Mouse (Mus musculus) intestine, postnatal 0 days (tissue): ENCODE measurements around the gene Stim2. TPM values are rescaled to one million over a fixed set of nuclear protein-coding genes. Genes with fewer than 3 reads are reported as not detected.

ENCODE experiments used
- ATAC-seq: fragments of 200-750 bp; cut with Nextera tagmentation; 2 replicates; pipeline ENCODE4 v1.8.0; 2017; ENCODE audit warnings: mild to moderate bottlenecking, moderate TSS enrichment, moderate library complexity
- H3K27ac ChIP-seq: fragments of 300-500 bp; sonication (generic); 2 replicates; pipeline ENCODE4 v1.5.1; 2014; ENCODE audit warnings: mild to moderate bottlenecking, low read depth, low read length, moderate library complexity
- H3K27me3 ChIP-seq: fragments of 300-500 bp; sonication (generic); replicated peaks from 2 replicates; pipeline ENCODE4 v1.6.1; 2014; ENCODE audit warnings: low read length, mixed read lengths; ENCODE audit not compliant: control insufficient read depth, insufficient read depth
- H3K36me3 ChIP-seq: fragments of 300-500 bp; sonication (generic); 2 replicates; pipeline ENCODE4 v1.6.1; 2014; ENCODE audit warnings: mild to moderate bottlenecking, moderate library complexity; ENCODE audit not compliant: control insufficient read depth, insufficient read depth
- H3K4me1 ChIP-seq: fragments of 300-500 bp; sonication (generic); replicated peaks from 2 replicates; pipeline ENCODE4 v1.6.1; 2014; ENCODE audit warnings: antibody characterized with exemption, low read length, mixed read lengths; ENCODE audit not compliant: control insufficient read depth, insufficient read depth
- H3K4me2 ChIP-seq: fragments of 300-500 bp; sonication (generic); replicated peaks from 2 replicates; pipeline ENCODE4 v1.6.1; 2014; ENCODE audit warnings: low read depth, mild to moderate bottlenecking, moderate library complexity
- H3K4me3 ChIP-seq: fragments of 300-500 bp; sonication (generic); 2 replicates; pipeline ENCODE4 v1.5.1; 2014; ENCODE audit warnings: low read depth, low read length
- H3K9ac ChIP-seq: fragments of 300-500 bp; sonication (generic); 2 replicates; pipeline ENCODE4 v1.6.1; 2014; ENCODE audit warnings: mild to moderate bottlenecking, low read depth, low read length
- H3K9me3 ChIP-seq: fragments of 300-500 bp; sonication (generic); 2 replicates; pipeline ENCODE4 v1.6.1; 2016; ENCODE audit warnings: mixed run types; ENCODE audit not compliant: control insufficient read depth
- CTCF ChIP-seq: sonication (generic); IDR thresholded peaks from 2 replicates; pipeline ENCODE4 v1.5.1; 2016; ENCODE audit warnings: low read depth, mild to moderate bottlenecking, control low read depth, antibody characterized with exemption, moderate library complexity
- WGBS: fragments of 180-500 bp; shearing (Covaris S2); extraction: QIAGEN DNeasy Blood & Tissue Kit; methylation state at CpG from one replicate; pipeline ENCODE4 v1.1.7; 2014; 5-methylcytosine and 5-hydroxymethylcytosine counted together
- polyA plus RNA-seq: library from polyadenylated mRNA; unstranded; fragments of >200 nt; fragmentation: Nextera tagmentation; extraction: Ambion mirVana; gene quantifications from 2 replicates; pipeline ENCODE4 v1.2.1, GENCODE M21; 2015

Stim2 gene
- polyA plus RNA-seq, 1 experiment from 2014 or later, result 13.9 TPM

GRCm38 (mm10) chr5:54056266-54056665 lies 58.0 kb downstream of the Stim2 start:
- H3K27ac ChIP-seq, result no peak overlapping the region
- no peak overlapping the region for H3K9ac ChIP-seq
- no peak overlapping the region for H3K4me2 ChIP-seq
- H3K4me1 ChIP-seq, result no peaks in the 10 kb centered on the region
- no peak for ATAC-seq
- H3K4me3 ChIP-seq, result no peak overlapping the region
- peaks cover 12% of the 10 kb centered on the region; the same call in 1 of the 2 replicates for H3K36me3 ChIP-seq
- WGBS, result 85% methylated on average over 6 of the region's 6 CpGs
- no peaks in the 10 kb centered on the region for H3K9me3 ChIP-seq
- TF ChIP-seq CTCF, result no peak
- no peaks in the 10 kb centered on the region for H3K27me3 ChIP-seq

GRCm38 (mm10) chr5:54059998-54060397 lies 61.7 kb downstream of the Stim2 start:
- Histone ChIP-seq H3K9ac (no peak overlapping the region), H3K36me3 (peaks cover 9% of the 10 kb centered on the region; the same call in 1 of the 2 replicates), H3K9me3 (no peaks in the 10 kb centered on the region), H3K27ac (no peak overlapping the region), H3K4me1 (no peaks in the 10 kb centered on the region), H3K4me3 (no peak overlapping the region), H3K4me2 (no peak overlapping the region), H3K27me3 (no peaks in the 10 kb centered on the region)
- TF ChIP-seq CTCF, result no peak
- ATAC-seq, result peak; percentile 70
- 56% methylated on average over 6 of the region's 6 CpGs for WGBS

- no peak for ATAC-seq
- WGBS, result 80% methylated on average over 7 of the region's 7 CpGs
Measured at GRCm38 (mm10) chr5:54062079-54062478, 63.8 kb downstream of the Stim2 start.

GRCm38 (mm10) chr5:54067591-54067990 lies 69.3 kb downstream of the Stim2 start:
- H3K4me1 ChIP-seq, result no peaks in the 10 kb centered on the region
- H3K4me2 ChIP-seq, result no peak overlapping the region
- no peak for ATAC-seq
- no peak overlapping the region for H3K27ac ChIP-seq
- no peak for TF ChIP-seq CTCF
- no peaks in the 10 kb centered on the region for H3K27me3 ChIP-seq
- H3K4me3 ChIP-seq, result no peak overlapping the region
- H3K36me3 ChIP-seq, result no peaks in the 10 kb centered on the region
- 84% methylated on average over 3 of the region's 3 CpGs for WGBS
- no peak overlapping the region for H3K9ac ChIP-seq
- no peaks in the 10 kb centered on the region for H3K9me3 ChIP-seq

More at GRCm38 (mm10) chr5:54062079-54062478, 63.8 kb downstream of the Stim2 start:
- Histone ChIP-seq H3K9ac (no peak overlapping the region), H3K27ac (no peak overlapping the region), H3K36me3 (0 out of 2 replicates have a peak, but pooled peaks cover 3% of the 10 kb centered on the region), H3K4me1 (no peaks in the 10 kb centered on the region), H3K4me3 (no peak overlapping the region), H3K4me2 (no peak overlapping the region), H3K9me3 (no peaks in the 10 kb centered on the region), H3K27me3 (no peaks in the 10 kb centered on the region)
- no peak for TF ChIP-seq CTCF

GRCm38 (mm10) chr5:54070549-54070948 lies 72.2 kb downstream of the Stim2 start:
- H3K27me3 ChIP-seq, result no peaks in the 10 kb centered on the region
- no peak overlapping the region for H3K27ac ChIP-seq
- no peak overlapping the region for H3K9ac ChIP-seq
- TF ChIP-seq CTCF, result no peak
- H3K36me3 ChIP-seq, result no peaks in the 10 kb centered on the region
- whole genome bisulfite sequencing, result 80% methylated on average over 2 of the region's 2 CpGs
- H3K9me3 ChIP-seq, result no peaks in the 10 kb centered on the region
- H3K4me3 ChIP-seq, result no peak overlapping the region
- no peaks in the 10 kb centered on the region for H3K4me1 ChIP-seq
- no peak for ATAC-seq
- H3K4me2 ChIP-seq, result no peak overlapping the region

GRCm38 (mm10) chr5:54071288-54071687 lies 73.0 kb downstream of the Stim2 start:
- Histone ChIP-seq H3K4me3 (no peak overlapping the region), H3K9ac (no peak overlapping the region), H3K4me2 (no peak overlapping the region), H3K9me3 (no peaks in the 10 kb centered on the region), H3K36me3 (no peaks in the 10 kb centered on the region), H3K27ac (no peak overlapping the region), H3K4me1 (no peaks in the 10 kb centered on the region), H3K27me3 (no peaks in the 10 kb centered on the region)
- 73% methylated on average over 5 of the region's 5 CpGs for WGBS
- ATAC-seq, result no peak
- TF ChIP-seq CTCF, result no peak

- no peak for TF ChIP-seq CTCF
- Histone ChIP-seq H3K36me3 (no peaks in the 10 kb centered on the region), H3K4me3 (no peak overlapping the region), H3K9me3 (no peaks in the 10 kb centered on the region), H3K27me3 (no peaks in the 10 kb centered on the region), H3K4me1 (no peaks in the 10 kb centered on the region), H3K27ac (no peak overlapping the region), H3K4me2 (no peak overlapping the region), H3K9ac (no peak overlapping the region)
- no peak for ATAC-seq
- 80% methylated on average over 7 of the region's 7 CpGs for WGBS
Measured at GRCm38 (mm10) chr5:54071705-54072104, 73.4 kb downstream of the Stim2 start.
